Mouse (Mus musculus) R1 (cell line): ENCODE results near the gene 4930503B20Rik.

Source experiments
- DNase-seq: peaks from one replicate; pipeline ENCODE4 v3.0.0-alpha.2; 2018; ENCODE audit warnings: low read depth, low spot score

4930503B20Rik gene

DNA sequence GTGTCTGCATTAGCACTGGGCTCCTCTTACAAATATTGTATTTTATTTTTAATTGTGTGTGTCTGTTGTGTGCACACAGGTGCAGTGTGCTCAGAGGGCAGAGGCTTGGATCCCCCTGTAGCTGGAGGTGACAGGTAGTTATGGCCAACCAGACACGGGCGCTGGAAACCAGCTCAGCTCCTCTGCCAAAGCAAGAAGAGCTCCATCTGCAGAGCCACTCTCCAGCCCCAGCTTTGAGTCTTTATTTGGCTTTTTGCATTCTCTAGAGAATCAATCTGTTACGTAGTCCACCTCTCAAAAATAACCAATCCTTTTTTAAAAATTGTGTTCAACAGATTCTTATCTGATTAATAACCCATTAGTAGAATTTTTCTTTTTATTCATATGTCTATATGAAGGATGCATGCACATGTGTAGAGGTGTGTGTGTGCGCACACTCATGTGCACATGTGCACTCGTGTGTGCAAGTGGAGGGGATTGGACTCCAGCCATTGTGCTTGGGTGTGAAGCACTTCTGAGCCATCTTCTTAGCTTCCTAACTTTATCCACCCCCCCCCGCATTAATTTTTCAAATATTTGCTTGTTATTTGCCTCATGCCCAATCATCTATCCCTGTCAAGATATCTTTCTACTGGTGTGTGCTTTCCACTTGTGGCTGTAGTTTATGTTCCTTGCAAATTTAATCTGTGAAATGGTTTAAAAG is 51.8 kb downstream of the 4930503B20Rik start:
- DNase-seq: no peak

DNA sequence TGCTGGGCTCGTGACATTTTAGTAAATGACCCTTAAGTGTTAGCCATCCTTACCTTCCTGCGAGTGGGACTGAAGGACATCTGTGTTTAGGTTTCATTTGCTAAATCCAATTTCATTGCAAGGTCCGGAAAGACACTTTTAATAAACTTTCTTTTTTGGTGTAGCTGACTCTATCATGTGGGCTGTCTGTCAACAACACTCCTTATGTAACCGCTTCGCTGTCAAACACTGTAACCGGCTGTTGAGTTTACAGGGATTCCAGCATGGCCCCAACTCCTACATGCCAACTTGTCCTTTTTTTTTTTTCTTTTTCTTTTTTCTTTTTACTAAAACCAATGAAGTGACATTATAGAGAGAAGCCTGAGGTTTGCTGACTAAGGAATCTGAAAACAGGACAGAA is 52.7 kb downstream of the 4930503B20Rik start:
- DNase-seq: no peak

DNA sequence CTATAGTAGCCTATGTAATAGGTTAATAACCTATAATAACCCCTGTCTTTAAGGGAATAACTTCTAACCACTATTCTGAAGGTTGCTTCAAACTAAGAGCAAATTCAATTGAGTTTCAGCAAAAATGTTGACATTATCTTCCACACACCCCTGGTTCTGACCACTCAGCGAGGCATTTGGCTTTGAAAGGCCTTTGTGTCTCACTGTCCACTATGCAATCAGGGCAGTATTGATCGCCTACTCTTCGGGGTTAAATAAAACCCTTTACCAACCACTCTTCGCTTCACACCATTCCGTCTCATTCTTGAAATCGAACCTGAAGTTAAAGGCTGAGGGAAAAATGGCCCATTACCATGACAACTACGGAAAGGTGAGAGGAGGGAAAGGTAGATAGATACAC is 54.3 kb downstream of the 4930503B20Rik start:
- no peak for DNase-seq

DNA sequence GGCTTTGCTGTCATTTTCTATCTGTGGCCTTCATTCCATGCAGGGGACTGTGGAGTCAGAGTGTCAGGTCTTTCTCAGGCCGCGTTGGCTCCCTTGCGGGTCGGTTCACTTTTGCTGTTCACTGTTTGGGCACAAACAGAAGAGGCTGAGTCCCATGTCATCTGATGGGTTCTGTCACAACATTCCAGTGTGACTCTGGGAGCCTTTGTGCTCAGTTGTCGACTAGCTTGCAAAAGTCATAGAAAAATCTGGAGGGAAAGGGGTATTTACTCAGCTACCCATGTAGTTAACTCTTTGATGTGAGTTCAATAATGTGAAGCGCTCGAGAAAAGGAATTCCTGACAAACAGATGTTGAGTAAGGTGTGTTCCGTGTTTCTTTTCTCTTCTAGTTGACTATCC is 54.7 kb downstream of the 4930503B20Rik start:
- DNase-seq: no peak

DNA sequence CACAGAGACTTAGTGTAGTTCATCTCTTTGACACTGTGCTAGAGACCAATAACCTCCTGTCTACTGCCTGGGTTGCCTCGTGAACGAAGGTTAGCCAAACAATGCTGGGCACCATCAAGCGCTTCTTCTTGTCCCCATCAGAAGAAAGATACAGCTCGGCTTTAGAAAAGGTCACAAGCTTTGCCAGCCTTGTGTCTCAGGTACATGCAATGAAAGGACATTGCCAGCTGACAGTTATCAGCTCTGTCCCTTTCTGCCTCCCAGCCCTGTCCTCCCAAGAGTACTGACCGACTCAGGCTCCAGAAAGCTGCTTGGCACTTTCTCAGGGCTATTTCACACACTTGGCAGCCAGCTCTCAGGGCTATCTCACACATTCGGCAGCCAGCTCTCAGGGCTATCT is 55.7 kb downstream of the 4930503B20Rik start:
- no peak for DNase-seq
